Mouse (Mus musculus): ENCODE results near the gene Gm42791.

Gene Gm42791

GRCm38 (mm10) chr5:148924051-148924450, 70.9 kb downstream of the Gm42791 start:
- no peak for DNase-seq (ENCODE audit: low spot score in 2 of 2)

DNA sequence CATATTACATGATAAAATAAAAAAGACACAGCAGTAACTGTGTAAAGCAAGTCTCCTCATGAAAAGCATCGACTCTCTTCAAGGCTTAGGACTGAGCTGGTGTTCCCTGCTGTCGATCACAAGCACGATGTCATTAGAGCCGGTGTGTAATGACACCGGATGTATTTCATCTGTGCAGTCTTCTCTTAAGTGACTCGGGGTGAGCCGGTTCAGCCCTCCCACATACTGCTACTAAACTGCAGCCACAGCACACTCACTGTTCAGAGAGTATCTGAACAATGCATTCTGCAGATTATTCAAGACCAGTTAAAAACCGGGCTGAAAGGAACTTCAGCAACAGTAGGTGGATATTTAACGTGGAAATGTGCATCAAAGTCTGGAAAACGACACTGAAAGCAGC, 71.5 kb downstream of the Gm42791 start:
- DNase-seq (ENCODE audit: low spot score in 2 of 2): no peak

- DNase-seq (ENCODE audit: low spot score in 2 of 2): no peak
Measured at GRCm38 (mm10) chr5:148922773-148923172, 72.2 kb downstream of the Gm42791 start.

- no peak for DNase-seq (ENCODE audit: low spot score in 2 of 2)
Measured at GRCm38 (mm10) chr5:148918049-148918448, 76.9 kb downstream of the Gm42791 start.

DNA sequence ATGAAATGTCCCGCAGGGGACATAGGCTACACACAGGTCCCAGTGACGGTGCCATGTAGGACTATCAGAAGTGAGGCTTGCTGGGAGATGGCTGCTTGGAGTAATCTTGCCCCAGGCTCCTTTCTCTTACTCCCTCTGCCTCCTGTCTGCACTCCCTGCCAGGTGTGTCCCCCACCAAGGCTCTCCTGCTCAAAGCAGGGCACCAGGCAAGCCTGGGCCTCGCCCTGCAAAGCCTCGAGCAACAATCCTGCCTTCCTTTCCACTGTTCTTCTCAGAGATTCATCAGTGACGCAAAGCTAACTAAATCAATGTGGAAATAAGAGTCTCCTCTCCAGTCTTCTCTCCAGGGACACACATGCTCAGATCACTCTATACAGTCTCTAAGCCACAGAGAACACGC, 78.2 kb downstream of the Gm42791 start:
- no peak for DNase-seq (ENCODE audit: low spot score in 2 of 2)

DNA sequence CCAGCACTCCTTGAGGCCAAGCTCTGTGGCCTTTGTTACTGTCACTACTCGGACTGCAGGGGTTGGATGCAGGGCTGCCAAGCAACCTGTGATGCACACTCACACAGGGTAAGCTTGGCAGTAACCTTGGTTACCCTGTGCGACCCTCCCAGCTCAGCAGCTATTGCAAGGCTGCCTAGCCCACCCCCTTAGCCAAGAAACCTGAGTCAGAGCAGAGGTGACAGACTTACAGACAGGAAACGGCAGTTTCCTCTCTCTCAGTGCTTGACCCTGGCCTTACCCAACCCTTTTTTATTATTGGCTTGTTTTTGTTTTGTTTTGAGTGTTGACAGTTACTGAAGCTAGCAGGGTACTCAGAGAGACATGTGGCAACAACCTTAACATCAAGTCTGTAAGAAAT, 82.7 kb downstream of the Gm42791 start:
- DNase-seq (ENCODE audit: low spot score in 2 of 2): no peak

- no peak for DNase-seq (ENCODE audit: low spot score in 2 of 2)
Measured at GRCm38 (mm10) chr5:148910066-148910465, 84.9 kb downstream of the Gm42791 start.

- no peak for DNase-seq (ENCODE audit: low spot score in 2 of 2)
Measured at GRCm38 (mm10) chr5:148909402-148909801, 85.5 kb downstream of the Gm42791 start.

- DNase-seq (ENCODE audit: low spot score in 2 of 2): no peak
Measured at GRCm38 (mm10) chr5:148909057-148909395, 85.9 kb downstream of the Gm42791 start.

GRCm38 (mm10) chr5:148908191-148909056, 86.5 kb downstream of the Gm42791 start:
- no peak for DNase-seq (ENCODE audit: low spot score in 2 of 2)

- no peak for DNase-seq (ENCODE audit: low spot score in 2 of 2)
Measured at GRCm38 (mm10) chr5:148906305-148906704, 88.6 kb downstream of the Gm42791 start.

DNA sequence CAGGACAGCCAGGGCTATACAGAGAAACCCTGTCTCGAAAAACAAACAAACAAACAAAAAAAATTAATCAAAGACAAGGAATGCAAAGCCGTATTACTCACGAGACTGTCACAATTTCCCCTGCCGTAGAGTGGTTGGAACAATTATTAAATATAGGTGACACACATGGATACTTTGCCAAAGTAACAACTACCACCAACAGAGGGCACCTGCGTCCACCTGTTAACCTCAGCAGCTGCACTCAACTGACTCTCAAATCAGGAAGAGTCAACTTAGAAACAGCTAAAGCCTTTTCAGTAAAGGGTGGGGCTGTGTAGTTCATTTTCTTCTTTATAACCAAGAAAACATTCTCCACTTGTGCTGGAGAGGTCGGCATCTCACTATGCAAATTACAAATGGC, 90.1 kb downstream of the Gm42791 start:
- no peak for DNase-seq (ENCODE audit: low spot score in 2 of 2)

- DNase-seq (ENCODE audit: low spot score in 2 of 2): no peak
Measured at GRCm38 (mm10) chr5:148899361-148899760, 95.6 kb downstream of the Gm42791 start.

DNA sequence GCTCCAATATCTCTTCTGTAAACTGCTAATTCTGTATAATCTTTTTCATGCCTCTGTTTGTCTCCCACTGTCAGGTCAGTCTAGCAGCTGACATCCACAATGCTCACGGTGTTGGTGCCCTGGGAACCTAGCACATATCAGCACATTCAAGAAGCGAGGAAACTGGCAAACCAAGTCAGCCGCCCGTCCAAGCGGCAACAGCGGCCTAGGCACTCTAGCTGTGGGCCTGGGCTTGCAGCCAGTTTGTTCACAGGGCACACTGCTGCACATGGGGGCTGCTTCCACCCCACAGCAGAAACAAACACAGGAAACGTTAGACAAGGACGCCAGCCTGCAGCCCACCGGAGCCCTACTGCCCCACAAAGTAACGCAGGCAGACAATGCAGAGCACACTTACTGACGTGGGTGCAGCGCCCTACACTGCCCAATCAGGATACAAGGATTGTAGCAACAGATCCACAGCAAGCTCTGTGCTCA, 97.0 kb downstream of the Gm42791 start:
- no peak for DNase-seq (ENCODE audit: low spot score in 2 of 2)

DNA sequence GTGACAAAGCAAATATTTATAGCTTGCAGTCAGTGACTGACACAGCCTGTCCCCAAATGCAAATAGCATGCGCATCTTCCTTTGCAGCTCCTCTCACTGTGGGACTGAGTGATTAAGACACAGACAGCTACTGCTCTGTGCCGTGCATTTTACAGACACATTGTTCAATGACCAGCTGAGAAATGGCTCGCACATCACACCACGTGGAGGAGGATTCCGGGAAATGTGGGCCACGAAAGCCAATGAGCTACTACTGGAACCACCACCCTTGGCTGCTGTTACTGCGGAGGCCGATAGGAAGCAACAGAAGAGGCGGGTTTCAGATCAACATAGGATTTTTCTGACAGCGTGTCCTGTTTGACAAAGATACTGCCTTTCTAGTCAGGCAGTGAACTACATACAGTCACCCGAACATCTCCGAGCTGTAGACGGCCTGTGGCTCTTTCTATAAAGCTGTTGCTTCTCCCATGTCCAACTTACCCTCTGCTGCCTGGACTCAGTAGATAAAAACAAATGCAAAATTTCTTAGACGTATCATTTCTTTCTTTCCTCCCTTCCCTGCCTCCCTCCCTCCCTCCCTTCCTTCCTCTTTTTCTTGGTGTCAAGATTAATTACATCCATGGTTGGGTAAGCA, 97.8 kb downstream of the Gm42791 start:
- peak; percentile 20 to 26 for DNase-seq (ENCODE audit: low spot score in 2 of 2)

- DNase-seq (ENCODE audit: low spot score in 2 of 2): no peak
Measured at GRCm38 (mm10) chr5:148896515-148896914, 98.4 kb downstream of the Gm42791 start.

GRCm38 (mm10) chr5:148895833-148896232, 99.1 kb downstream of the Gm42791 start:
- DNase-seq (ENCODE audit: low spot score in 2 of 2): no peak

DNA sequence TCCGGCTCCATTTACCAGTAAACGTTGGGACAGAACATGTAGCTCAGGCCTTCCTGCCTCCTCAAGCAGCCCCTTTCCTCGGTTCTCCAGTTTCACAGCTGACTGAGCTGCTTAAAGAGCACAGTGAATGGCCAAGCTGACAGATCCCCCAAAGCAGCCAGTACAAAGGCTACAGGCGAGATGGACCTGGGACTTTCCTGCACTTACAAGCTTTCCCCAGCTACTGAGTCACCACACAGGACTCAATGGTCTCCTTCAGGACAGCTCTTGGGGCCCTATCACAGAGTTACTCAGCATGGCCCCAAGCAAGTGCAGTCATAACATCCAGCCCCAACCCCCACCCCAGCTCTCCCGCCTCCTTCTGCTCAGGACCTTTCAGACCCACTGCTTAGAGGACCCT, 99.9 kb downstream of the Gm42791 start:
- DNase-seq (ENCODE audit: low spot score in 2 of 2): no peak

DNA sequence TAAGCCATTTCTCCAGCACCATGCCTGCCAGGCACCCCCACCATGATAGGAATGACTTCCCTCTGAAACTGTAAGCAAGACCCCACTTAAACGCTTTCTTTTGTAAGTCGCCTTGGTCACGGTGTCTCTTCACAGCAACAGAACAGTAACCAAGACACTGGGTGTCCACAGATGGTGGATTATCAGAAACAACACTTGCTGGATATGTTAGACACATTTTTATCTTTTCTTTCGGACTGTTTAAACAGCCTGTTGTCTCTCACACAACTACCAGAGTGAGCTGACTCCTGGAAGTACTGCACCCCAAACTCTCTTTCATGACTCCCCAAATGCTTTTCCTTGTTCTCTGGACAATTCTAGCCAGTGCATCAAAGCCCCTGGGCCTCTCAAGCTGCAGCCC, 104.7 kb downstream of the Gm42791 start:
- DNase-seq (ENCODE audit: low spot score in 2 of 2): no peak

DNA sequence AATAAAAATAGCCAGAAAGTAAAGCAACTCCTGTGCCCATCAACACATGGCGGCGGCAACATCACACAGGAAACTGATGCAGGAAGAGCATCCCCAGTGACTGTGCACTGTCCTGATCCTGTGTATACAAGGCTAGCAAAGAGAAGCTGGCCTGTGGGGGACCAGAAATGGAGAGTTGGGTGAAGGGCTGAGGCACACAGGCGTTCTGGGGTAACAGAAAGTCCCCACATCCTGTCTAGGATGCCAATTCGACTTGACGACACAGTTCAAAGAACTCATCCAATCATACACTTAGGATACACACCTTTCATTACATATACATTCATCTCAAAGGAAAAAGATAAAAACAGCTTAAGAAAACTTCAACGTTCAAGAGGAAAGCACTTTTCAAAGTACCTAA, 106.9 kb downstream of the Gm42791 start:
- no peak for DNase-seq (ENCODE audit: low spot score in 2 of 2)

DNA sequence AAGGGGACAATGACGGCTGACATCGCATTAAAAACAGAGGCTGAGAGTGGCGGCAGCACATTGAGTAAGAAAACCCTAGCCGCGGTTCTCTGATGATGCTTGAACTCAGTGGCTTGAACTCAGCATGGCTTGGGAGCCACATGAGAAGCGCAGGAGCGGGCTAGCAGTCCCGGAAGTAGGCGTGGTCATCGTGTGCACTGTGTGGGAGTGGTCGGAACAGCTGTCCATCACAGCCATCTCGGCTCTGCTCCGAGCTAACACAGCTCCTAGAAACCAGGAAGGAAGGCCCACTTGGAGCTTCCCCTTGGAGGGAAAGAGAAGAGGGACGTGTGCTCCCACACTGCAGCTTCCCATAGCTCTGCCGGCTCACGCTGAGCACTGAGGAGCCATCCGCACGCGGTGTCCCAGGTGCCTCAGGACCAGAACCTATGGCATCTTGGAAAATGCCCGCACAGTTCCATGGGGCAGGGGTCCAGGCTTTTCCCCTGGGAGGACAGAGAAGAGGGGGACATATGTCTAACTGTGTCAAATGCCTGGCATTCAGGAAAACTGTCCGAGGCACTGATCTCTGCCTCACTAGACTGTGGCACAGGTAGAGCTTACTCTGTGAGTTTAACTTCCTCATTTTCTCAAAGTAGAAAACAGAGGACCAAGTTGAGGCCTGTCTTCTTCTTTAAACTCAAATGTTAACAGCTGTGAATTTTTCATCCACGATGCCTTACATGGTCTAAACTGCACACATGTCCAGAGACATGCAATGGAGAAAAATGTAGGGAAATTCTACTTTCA, 108.9 kb downstream of the Gm42791 start:
- no peak for DNase-seq (ENCODE audit: low spot score in 2 of 2)

GRCm38 (mm10) chr5:148883671-148884070, 111.3 kb downstream of the Gm42791 start:
- no peak for DNase-seq (ENCODE audit: low spot score in 2 of 2)
